Mouse (Mus musculus) embryonic fibroblast, embryonic 13.5 days (primary cell): ENCODE data around the gene Gm11758.

Experiments used
- CTCF ChIP-seq: IDR thresholded peaks from 2 replicates; pipeline ENCODE4 v1.5.1; 2011; ENCODE audit warnings: mild to moderate bottlenecking, control low read depth, low read length, moderate library complexity, borderline replicate concordance; ENCODE audit not compliant: insufficient read depth
- POLR2A ChIP-seq: IDR thresholded peaks from 2 replicates; pipeline ENCODE4 v1.6.1; 2011; ENCODE audit warnings: low read depth, mild to moderate bottlenecking, control low read depth, low read length, moderate library complexity

DNA sequence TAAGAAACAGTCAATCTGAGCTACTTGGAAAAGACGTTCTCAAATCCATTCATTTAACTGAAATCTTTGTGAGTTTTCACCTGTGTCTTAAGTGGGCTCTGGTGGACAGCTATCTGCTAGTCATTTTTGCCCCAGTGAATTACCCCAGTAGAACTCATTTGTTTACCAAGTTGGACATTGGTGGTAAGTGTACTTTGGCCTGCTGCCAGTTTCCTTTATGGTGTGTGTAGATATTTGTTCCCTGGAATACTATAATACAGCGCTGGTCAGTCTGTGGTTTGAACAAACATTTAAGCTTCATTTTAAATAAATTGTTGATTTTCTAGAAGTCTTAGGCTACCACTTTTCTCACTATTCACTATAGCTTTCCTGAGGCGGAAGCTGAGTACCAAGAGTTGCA is 49.5 kb downstream of the Gm11758 start:
- TF ChIP-seq CTCF (no peak), POLR2A (no peak)
